Mouse (Mus musculus) lung, postnatal 36 days (tissue): Measurements from ENCODE around the gene Gm3373.
"Not testable (repeated sequence)": the region's sequence is repeated elsewhere in the genome, so short reads cannot be mapped to it uniquely, and the experiment has no call there.

Experiments
- DNase-seq: peaks from one replicate; pipeline ENCODE4 v3.0.0; 2022; ENCODE audit warnings: mixed read lengths

Gm3373 gene

GRCm38 (mm10) chr14:5741477-5741876, at the start of gene Gm3373:
TSS of gene Gm3373 (minus strand) at chr14:5741577.
- not testable (repeated sequence) for DNase-seq

- not testable (repeated sequence) for DNase-seq
These were observed 54.0 kb downstream of the Gm3373 start, which contains the start of gene Gm9603 for GRCm38 (mm10) chr14:5687357-5687756. TSS of gene Gm9603 (minus strand) at chr14:5687457.
